Mouse (Mus musculus) spleen, adult 2 months (tissue): ENCODE measurements around the gene Rab40c. TPM values are rescaled to one million over a fixed set of nuclear protein-coding genes. Genes with fewer than 3 reads are reported as not detected.
A peak's percentile ranks its signal among the peaks of the same experiment; 100 is the strongest.

Experiments used
- DNase-seq, 2 experiments: peaks; one replicate each; pipeline versions ENCODE4 v3.0.0 to v3.0.0-alpha.2; 2012 to 2021; ENCODE audit warnings: low spot score in 2 of 2, low read depth in 1 of 2
- H3K27ac ChIP-seq: fragments of 200-500 bp; 2 replicates; pipeline ENCODE4 v1.5.1; 2012; ENCODE audit warnings: low read length, inconsistent platforms; ENCODE audit not compliant: insufficient read depth
- H3K27me3 ChIP-seq: fragments of 200-500 bp; 2 replicates; pipeline ENCODE4 v1.6.1; 2012; ENCODE audit warnings: mild to moderate bottlenecking, moderate library complexity, low read length, inconsistent platforms; ENCODE audit not compliant: control insufficient read depth, insufficient read depth
- H3K36me3 ChIP-seq: fragments of 200-500 bp; 2 replicates; pipeline ENCODE4 v1.6.1; 2012; ENCODE audit warnings: mild to moderate bottlenecking, low read length, inconsistent platforms; ENCODE audit not compliant: control insufficient read depth, insufficient read depth
- H3K4me1 ChIP-seq: fragments of 200-500 bp; 2 replicates; pipeline ENCODE4 v1.6.1; 2011; ENCODE audit warnings: inconsistent platforms; ENCODE audit not compliant: control insufficient read depth, insufficient read depth, insufficient read length
- H3K4me3 ChIP-seq: fragments of 200-500 bp; 2 replicates; pipeline ENCODE4 v1.5.1; 2011; ENCODE audit warnings: mild to moderate bottlenecking, inconsistent platforms; ENCODE audit not compliant: insufficient read depth, insufficient read length; ENCODE audit errors: extremely low read depth
- CTCF ChIP-seq: fragments of 200-500 bp; IDR thresholded peaks from 2 replicates; pipeline ENCODE4 v1.5.1; 2011; ENCODE audit warnings: mild to moderate bottlenecking, inconsistent platforms; ENCODE audit not compliant: insufficient read depth, insufficient read length, insufficient replicate concordance; ENCODE audit errors: extremely low read depth
- POLR2A ChIP-seq: fragments of 200-500 bp; IDR thresholded peaks from 2 replicates; pipeline ENCODE4 v1.6.1; 2011; ENCODE audit warnings: low read depth, low read length, inconsistent platforms
- WGBS: fragments of 180-500 bp; shearing (Covaris S2); methylation state at CpG from one replicate; pipeline ENCODE4 v1.1.7; 2018; 5-methylcytosine and 5-hydroxymethylcytosine counted together
- polyA plus RNA-seq: library from polyadenylated mRNA; depleted of rRNA; stranded (reverse); fragments of >200 nt; gene quantifications from 2 replicates; pipeline ENCODE4 v1.2.3, GENCODE M21; 2012

Gene Rab40c
- polyA plus RNA-seq, 1 experiment = 31.6 TPM

- Histone ChIP-seq H3K27ac (no peak overlapping the region), H3K36me3 (peaks cover 23% of the 10 kb centered on the region)
- DNase-seq = no peak
These were observed 32.7 kb downstream of the Rab40c start for GRCm38 (mm10) chr17:25886806-25887205.

GRCm38 (mm10) chr17:25885636-25886035, 33.9 kb downstream of the Rab40c start:
- no peaks in the 10 kb centered on the region for H3K27me3 ChIP-seq
- no peak for DNase-seq
- 61% methylated on average over 4 of the region's 4 CpGs for WGBS
- H3K4me1 ChIP-seq = no peaks in the 10 kb centered on the region
- TF ChIP-seq POLR2A (no peak), CTCF (peak; percentile 26; the same call in 1 of the 2 replicates)
- no peak overlapping the region for H3K4me3 ChIP-seq
- H3K36me3 ChIP-seq = peaks cover 23% of the 10 kb centered on the region
- no peak overlapping the region for H3K27ac ChIP-seq

More at GRCm38 (mm10) chr17:25886806-25887205, 32.7 kb downstream of the Rab40c start:
- TF ChIP-seq POLR2A = no peak
- no peak for TF ChIP-seq CTCF
- Histone ChIP-seq H3K4me1 (no peaks in the 10 kb centered on the region), H3K4me3 (no peak overlapping the region), H3K27me3 (no peaks in the 10 kb centered on the region)

- Histone ChIP-seq H3K36me3 (peaks cover 19% of the 10 kb centered on the region), H3K27me3 (no peaks in the 10 kb centered on the region), H3K27ac (no peak overlapping the region), H3K4me1 (no peaks in the 10 kb centered on the region), H3K4me3 (no peak overlapping the region)
- 92% methylated on average over 3 of the region's 3 CpGs for WGBS
- no peak for TF ChIP-seq CTCF
- TF ChIP-seq POLR2A = no peak
- no peak for DNase-seq
These were observed 35.7 kb downstream of the Rab40c start for GRCm38 (mm10) chr17:25883824-25884223.

GRCm38 (mm10) chr17:25883268-25883667, 36.3 kb downstream of the Rab40c start:
- Histone ChIP-seq H3K27ac (no peak overlapping the region), H3K4me3 (no peak overlapping the region), H3K27me3 (no peaks in the 10 kb centered on the region), H3K36me3 (peaks cover 20% of the 10 kb centered on the region), H3K4me1 (no peaks in the 10 kb centered on the region)
- TF ChIP-seq CTCF (no peak), POLR2A (no peak)
- DNase-seq = no peak
- 97% methylated on average over 8 of the region's 8 CpGs for WGBS

GRCm38 (mm10) chr17:25882306-25882705, 37.2 kb downstream of the Rab40c start:
- peaks cover 21% of the 10 kb centered on the region for H3K36me3 ChIP-seq
- WGBS = 77% methylated on average over 5 of the region's 5 CpGs
- no peak for DNase-seq
- no peak overlapping the region for H3K4me3 ChIP-seq
- no peak for TF ChIP-seq CTCF
- no peak for TF ChIP-seq POLR2A
- H3K27ac ChIP-seq = no peak overlapping the region
- no peaks in the 10 kb centered on the region for H3K4me1 ChIP-seq
- no peaks in the 10 kb centered on the region for H3K27me3 ChIP-seq

- 90% methylated on average over 4 of the region's 4 CpGs for WGBS
- no peaks in the 10 kb centered on the region; the same call in 1 of the 2 replicates for H3K4me1 ChIP-seq
- DNase-seq = no peak
- TF ChIP-seq CTCF = no peak
- peaks cover 21% of the 10 kb centered on the region for H3K36me3 ChIP-seq
- H3K4me3 ChIP-seq = no peak overlapping the region
- no peak overlapping the region for H3K27ac ChIP-seq
- H3K27me3 ChIP-seq = no peaks in the 10 kb centered on the region
These were observed 37.8 kb downstream of the Rab40c start for GRCm38 (mm10) chr17:25881691-25882090.

- no peak overlapping the region for H3K27ac ChIP-seq
- H3K36me3 ChIP-seq = peaks cover 21% of the 10 kb centered on the region
These were observed 38.5 kb downstream of the Rab40c start for GRCm38 (mm10) chr17:25880913-25881641.

More at GRCm38 (mm10) chr17:25880913-25881641, 38.5 kb downstream of the Rab40c start:
- H3K4me3 ChIP-seq = no peak overlapping the region
- H3K4me1 ChIP-seq = no peaks in the 10 kb centered on the region; the same call in 1 of the 2 replicates
- no peak for DNase-seq
- H3K27me3 ChIP-seq = no peaks in the 10 kb centered on the region
- WGBS = 75% methylated on average over 5 of the region's 5 CpGs
- TF ChIP-seq POLR2A (no peak), CTCF (no peak)
